Mouse (Mus musculus) myocyte (in vitro differentiated cells): ENCODE data around the gene Mxi1.

Experiments used
- E2F4 ChIP-seq: IDR thresholded peaks from one replicate; pipeline ENCODE4 v1.6.1; 2011; ENCODE audit warnings: mild to moderate bottlenecking, control low read depth, moderate library complexity; ENCODE audit not compliant: insufficient read depth
- MAX ChIP-seq: IDR thresholded peaks from one replicate; pipeline ENCODE4 v1.6.1; 2011; ENCODE audit warnings: low read depth, mild to moderate bottlenecking, control low read depth
- MYOD1 ChIP-seq, 3 experiments: IDR thresholded peaks; one replicate each; pipeline ENCODE4 v1.6.1; 2011; ENCODE audit warnings: control low read depth in 2 of 3, low read depth in 2 of 3, mild to moderate bottlenecking in 2 of 3, moderate library complexity in 1 of 3; ENCODE audit not compliant: insufficient read length in 2 of 3, control insufficient read depth in 1 of 3
- MYOG ChIP-seq, 3 experiments: IDR thresholded peaks; one replicate each; pipeline ENCODE4 v1.6.1; 2011; ENCODE audit warnings: control low read depth in 2 of 3, low read depth in 2 of 3, mild to moderate bottlenecking in 2 of 3; ENCODE audit not compliant: insufficient read length in 2 of 3, control insufficient read depth in 1 of 3, insufficient read depth in 1 of 3
- POLR2A ChIP-seq: IDR thresholded peaks from one replicate; pipeline ENCODE4 v1.6.1; 2011; ENCODE audit warnings: low read depth, mild to moderate bottlenecking, control low read depth, moderate library complexity; ENCODE audit not compliant: insufficient read length
- POLR2AphosphoS2 ChIP-seq: IDR thresholded peaks from one replicate; pipeline ENCODE4 v1.6.1; 2011; ENCODE audit warnings: low read depth, control low read depth; ENCODE audit not compliant: insufficient read length
- TCF12 ChIP-seq: IDR thresholded peaks from one replicate; pipeline ENCODE4 v1.6.1; 2011; ENCODE audit warnings: mild to moderate bottlenecking, control low read depth; ENCODE audit not compliant: poor library complexity, insufficient read depth, severe bottlenecking
- USF1 ChIP-seq: IDR thresholded peaks from one replicate; pipeline ENCODE4 v1.6.1; 2011; ENCODE audit warnings: low read depth, mild to moderate bottlenecking, control low read depth, moderate library complexity

DNA sequence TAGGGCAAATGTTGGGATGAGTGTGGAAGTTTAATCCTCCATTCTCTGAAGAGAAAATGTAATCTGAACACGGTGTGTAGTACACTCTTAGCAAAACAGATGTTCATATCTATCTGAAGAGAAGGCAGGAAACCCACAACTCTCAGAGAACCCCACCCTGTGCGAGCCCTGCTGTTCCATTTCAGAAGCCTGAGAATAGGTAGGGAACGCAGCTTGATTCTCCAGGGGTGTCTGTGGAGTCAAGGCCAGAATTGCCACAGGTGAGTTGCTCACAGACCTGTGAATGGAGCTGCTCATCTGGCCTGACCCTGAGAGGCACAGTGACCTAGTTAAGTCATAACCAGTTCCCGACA is 10.5 kb upstream of the Mxi1 start:
- TF ChIP-seq POLR2A: no peak
- no peak for TF ChIP-seq USF1
- TF ChIP-seq POLR2AphosphoS2: no peak
- TF ChIP-seq MYOD1 (IDR thresholded peaks at IDR 0.05; ENCODE audit: control insufficient read depth in 1 of 3, insufficient read length in 2 of 3, low read depth in 2 of 3): no peak
- TF ChIP-seq E2F4: no peak
- TF ChIP-seq MAX: no peak
- no peak for TF ChIP-seq MYOG (IDR thresholded peaks at IDR 0.05; ENCODE audit: control insufficient read depth in 1 of 3, insufficient read depth in 1 of 3, insufficient read length in 2 of 3, low read depth in 2 of 3)
- TF ChIP-seq TCF12: no peak
